Mouse (Mus musculus) testis, adult 2 months (tissue): ENCODE measurements around the gene Dcst2.
A peak's percentile ranks its signal among the peaks of the same experiment; 100 is the strongest.

Source experiments
- CTCF ChIP-seq: fragments of 200-500 bp; IDR thresholded peaks from 2 replicates; pipeline ENCODE4 v1.5.1; 2012; ENCODE audit warnings: low read depth, mild to moderate bottlenecking, inconsistent platforms, low read length, moderate library complexity; ENCODE audit not compliant: control insufficient read depth, insufficient read depth, insufficient replicate concordance
- POLR2A ChIP-seq: fragments of 200-500 bp; IDR thresholded peaks from 2 replicates; pipeline ENCODE4 v1.6.1; 2012; ENCODE audit warnings: low read depth, mild to moderate bottlenecking, inconsistent platforms, low read length, moderate library complexity; ENCODE audit not compliant: control insufficient read depth

DNA sequence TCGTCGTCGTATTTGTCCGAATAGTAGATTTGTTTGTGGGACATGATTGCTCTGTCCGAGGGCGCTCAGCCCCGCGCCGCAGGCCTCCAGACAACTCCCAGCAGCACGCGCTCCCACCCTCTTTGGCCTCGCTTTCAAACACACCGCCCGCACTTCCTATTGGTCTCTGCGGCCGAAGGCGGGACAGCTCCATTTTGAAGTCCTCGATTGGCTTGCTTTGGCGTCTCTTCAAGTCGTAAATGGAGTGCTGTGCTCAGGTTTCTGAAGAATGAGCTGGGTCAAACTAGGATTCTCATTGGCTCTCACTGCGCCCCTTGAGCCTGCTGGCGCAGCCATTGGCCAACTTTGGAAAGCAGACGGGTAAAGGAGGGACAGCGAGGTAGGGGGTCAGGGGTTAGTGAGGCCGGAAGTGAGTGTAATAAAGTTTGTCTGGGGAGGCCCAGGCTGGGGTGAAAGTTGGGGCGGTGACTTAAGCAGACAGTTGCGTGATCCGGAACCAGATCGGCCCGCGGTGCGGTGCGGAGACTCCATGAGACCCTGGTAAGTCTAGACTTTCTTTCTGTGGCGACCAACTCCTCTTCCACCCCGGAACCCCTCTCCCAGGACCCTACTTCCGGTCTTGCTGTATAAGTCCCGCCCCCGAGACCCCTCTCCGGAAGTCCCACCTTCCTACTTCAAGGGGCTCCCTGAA is 56.5 kb downstream of the Dcst2 start, which contains the start of the genes Cks1b and Shc1:
- TF ChIP-seq CTCF = no peak
- TF ChIP-seq POLR2A = peak; percentile 59
